Mouse (Mus musculus) stomach, embryonic 14.5 days (tissue): ENCODE measurements around the gene Gm10160. TPM values are rescaled to one million over a fixed set of nuclear protein-coding genes. Genes with fewer than 3 reads are reported as not detected.

Source experiments
- ATAC-seq: fragments of 200-750 bp; cut with Nextera tagmentation; 2 replicates; pipeline ENCODE4 v1.8.0; 2017; ENCODE audit warnings: low read depth, moderate TSS enrichment; ENCODE audit not compliant: insufficient number of reproducible peaks, insufficient read depth, low FRiP score
- H3K27ac ChIP-seq: fragments of 300-500 bp; sonication (generic); 2 replicates; pipeline ENCODE4 v1.5.1; 2014; ENCODE audit warnings: mild to moderate bottlenecking, low read length, moderate library complexity, mixed read lengths
- H3K27me3 ChIP-seq: fragments of 300-500 bp; sonication (generic); 2 replicates; pipeline ENCODE4 v1.6.1; 2014; ENCODE audit warnings: low read length, control low read depth, mixed read lengths; ENCODE audit not compliant: control insufficient read depth, insufficient read depth
- H3K36me3 ChIP-seq: fragments of 300-500 bp; sonication (generic); 2 replicates; pipeline ENCODE4 v1.6.1; 2014; ENCODE audit warnings: mild to moderate bottlenecking, control low read depth, low read length, moderate library complexity, mixed read lengths; ENCODE audit not compliant: control insufficient read depth, insufficient read depth
- H3K4me1 ChIP-seq: fragments of 300-500 bp; sonication (generic); 2 replicates; pipeline ENCODE4 v1.6.1; 2014; ENCODE audit warnings: low read length, control low read depth, mixed read lengths; ENCODE audit not compliant: control insufficient read depth, insufficient read depth
- H3K4me2 ChIP-seq: fragments of 300-500 bp; sonication (generic); replicated peaks from 2 replicates; pipeline ENCODE4 v1.6.1; 2014; ENCODE audit warnings: low read depth, low read length, control low read depth
- H3K4me3 ChIP-seq: fragments of 300-500 bp; sonication (generic); 2 replicates; pipeline ENCODE4 v1.5.1; 2014; ENCODE audit warnings: low read depth, low read length, control low read depth
- H3K9ac ChIP-seq: fragments of 300-500 bp; sonication (generic); replicated peaks from 2 replicates; pipeline ENCODE4 v1.6.1; 2014; ENCODE audit warnings: low read depth, mild to moderate bottlenecking, control low read depth, low read length, moderate library complexity, mixed read lengths
- H3K9me3 ChIP-seq: fragments of 300-500 bp; sonication (generic); 2 replicates; pipeline ENCODE4 v1.6.1; 2016; ENCODE audit warnings: low read depth, low read length, control low read depth; ENCODE audit not compliant: control insufficient read depth
- WGBS: fragments of 180-500 bp; shearing (Covaris S2); extraction: QIAGEN DNeasy Blood & Tissue Kit; methylation state at CpG from one replicate; pipeline ENCODE4 v1.1.7; 2014; 5-methylcytosine and 5-hydroxymethylcytosine counted together
- polyA plus RNA-seq: library from polyadenylated mRNA; unstranded; fragments of >200 nt; fragmentation: Nextera tagmentation; extraction: Ambion mirVana; gene quantifications from 2 replicates; pipeline ENCODE4 v1.2.1, GENCODE M21; 2014

The Gm10160 gene
- not detected in 2 replicates for polyA plus RNA-seq

- Histone ChIP-seq H3K9me3 (no peaks in the 10 kb centered on the region), H3K4me3 (no peak within 1 kb of the TSS), H3K27ac (no peak within 1 kb of the TSS), H3K27me3 (0 out of 2 replicates have a peak, but pooled peaks cover 10% of the 10 kb centered on the region), H3K9ac (no peak within 1 kb of the TSS), H3K36me3 (no peaks in the 10 kb centered on the region), H3K4me1 (0 out of 2 replicates have a peak, but pooled peaks cover 3% of the 10 kb centered on the region), H3K4me2 (no peak within 1 kb of the TSS)
- WGBS: 89% methylated on average over 1 of the region's 1 CpGs
- no peak for ATAC-seq
Measured at GRCm38 (mm10) chr7:81855694-81856093, at the start of gene Gm10160. TSS of gene Gm10160 (minus strand) at chr7:81855794.

- no peak overlapping the region for H3K4me2 ChIP-seq
- no peaks in the 10 kb centered on the region for H3K27me3 ChIP-seq
- no peak overlapping the region for H3K9ac ChIP-seq
- no peak overlapping the region for H3K27ac ChIP-seq
- H3K4me1 ChIP-seq: no peaks in the 10 kb centered on the region
- WGBS: 86% methylated on average over 2 of the region's 2 CpGs
- no peaks in the 10 kb centered on the region for H3K36me3 ChIP-seq
- no peak for ATAC-seq
- no peak overlapping the region for H3K4me3 ChIP-seq
- H3K9me3 ChIP-seq: no peaks in the 10 kb centered on the region
Measured at GRCm38 (mm10) chr7:81904926-81905325, 49.3 kb upstream of the Gm10160 start.

GRCm38 (mm10) chr7:81904094-81904493 is 48.5 kb upstream of the Gm10160 start:
- no peak overlapping the region for H3K4me3 ChIP-seq
- H3K27me3 ChIP-seq: no peaks in the 10 kb centered on the region
- ATAC-seq: no peak; the same call in 1 of the 2 replicates
- H3K4me2 ChIP-seq: no peak overlapping the region
- no peaks in the 10 kb centered on the region for H3K4me1 ChIP-seq
- no peaks in the 10 kb centered on the region for H3K9me3 ChIP-seq
- H3K9ac ChIP-seq: no peak overlapping the region
- 47% methylated on average over 4 of the region's 4 CpGs for WGBS
- no peaks in the 10 kb centered on the region; the same call in 1 of the 2 replicates for H3K36me3 ChIP-seq
- H3K27ac ChIP-seq: no peak overlapping the region

- no peak overlapping the region for H3K4me2 ChIP-seq
- 56% methylated on average over 11 of the region's 11 CpGs for WGBS
Measured at GRCm38 (mm10) chr7:81899361-81899760, 43.8 kb upstream of the Gm10160 start.

GRCm38 (mm10) chr7:81885128-81885527 is 29.5 kb upstream of the Gm10160 start:
- Histone ChIP-seq H3K9ac (no peak overlapping the region), H3K4me1 (no peaks in the 10 kb centered on the region), H3K27ac (no peak overlapping the region), H3K36me3 (no peaks in the 10 kb centered on the region; the same call in 1 of the 2 replicates), H3K4me2 (no peak overlapping the region), H3K9me3 (no peaks in the 10 kb centered on the region), H3K4me3 (no peak overlapping the region), H3K27me3 (no peaks in the 10 kb centered on the region)
- WGBS: 82% methylated on average over 4 of the region's 4 CpGs
- ATAC-seq: no peak

More at GRCm38 (mm10) chr7:81899361-81899760, 43.8 kb upstream of the Gm10160 start:
- H3K4me3 ChIP-seq: no peak overlapping the region
- ATAC-seq: no peak
- no peak overlapping the region for H3K9ac ChIP-seq
- H3K4me1 ChIP-seq: no peaks in the 10 kb centered on the region
- H3K27ac ChIP-seq: no peak overlapping the region
- H3K36me3 ChIP-seq: no peaks in the 10 kb centered on the region; the same call in 1 of the 2 replicates
- no peaks in the 10 kb centered on the region for H3K27me3 ChIP-seq
- no peaks in the 10 kb centered on the region for H3K9me3 ChIP-seq

GRCm38 (mm10) chr7:81881600-81881999 is 26.0 kb upstream of the Gm10160 start:
- WGBS: 78% methylated on average over 3 of the region's 3 CpGs

GRCm38 (mm10) chr7:81880797-81881196 is 25.2 kb upstream of the Gm10160 start:
- no peaks in the 10 kb centered on the region for H3K4me1 ChIP-seq
- no peaks in the 10 kb centered on the region; the same call in 1 of the 2 replicates for H3K36me3 ChIP-seq
- no peaks in the 10 kb centered on the region for H3K27me3 ChIP-seq
- no peak for ATAC-seq
- WGBS: 88% methylated on average over 4 of the region's 4 CpGs
- no peaks in the 10 kb centered on the region for H3K9me3 ChIP-seq
- H3K9ac ChIP-seq: no peak overlapping the region
- H3K4me3 ChIP-seq: no peak overlapping the region
- H3K27ac ChIP-seq: no peak overlapping the region
- no peak overlapping the region for H3K4me2 ChIP-seq

More at GRCm38 (mm10) chr7:81881600-81881999, 26.0 kb upstream of the Gm10160 start:
- H3K9me3 ChIP-seq: no peaks in the 10 kb centered on the region
- H3K4me1 ChIP-seq: no peaks in the 10 kb centered on the region
- H3K9ac ChIP-seq: no peak overlapping the region
- H3K4me2 ChIP-seq: no peak overlapping the region
- no peaks in the 10 kb centered on the region; the same call in 1 of the 2 replicates for H3K36me3 ChIP-seq
- no peaks in the 10 kb centered on the region for H3K27me3 ChIP-seq
- ATAC-seq: no peak
- H3K27ac ChIP-seq: no peak overlapping the region
- H3K4me3 ChIP-seq: no peak overlapping the region

GRCm38 (mm10) chr7:81880286-81880685 is 24.7 kb upstream of the Gm10160 start:
- H3K9ac ChIP-seq: no peak overlapping the region
- ATAC-seq: no peak
- no peak overlapping the region for H3K27ac ChIP-seq
- H3K4me3 ChIP-seq: no peak overlapping the region
- WGBS: 83% methylated on average over 5 of the region's 5 CpGs
- H3K36me3 ChIP-seq: no peaks in the 10 kb centered on the region; the same call in 1 of the 2 replicates
- H3K4me1 ChIP-seq: no peaks in the 10 kb centered on the region
- no peaks in the 10 kb centered on the region for H3K9me3 ChIP-seq
- no peak overlapping the region for H3K4me2 ChIP-seq
- no peaks in the 10 kb centered on the region for H3K27me3 ChIP-seq

GRCm38 (mm10) chr7:81875372-81875771 is 19.8 kb upstream of the Gm10160 start:
- no peaks in the 10 kb centered on the region for H3K36me3 ChIP-seq
- H3K27me3 ChIP-seq: no peaks in the 10 kb centered on the region
- 0 out of 2 replicates have a peak, but pooled peaks cover 3% of the 10 kb centered on the region for H3K4me1 ChIP-seq
- no peak for ATAC-seq
- H3K9me3 ChIP-seq: no peaks in the 10 kb centered on the region
- 48% methylated on average over 9 of the region's 9 CpGs for WGBS
- no peak overlapping the region for H3K4me3 ChIP-seq
- no peak overlapping the region for H3K27ac ChIP-seq
- no peak overlapping the region for H3K4me2 ChIP-seq
- no peak overlapping the region for H3K9ac ChIP-seq
